Mouse (Mus musculus): ENCODE measurements around the gene Prkag2. TPM values are rescaled to one million over a fixed set of nuclear protein-coding genes. Genes with fewer than 3 reads are reported as not detected.
A peak's percentile ranks its signal among the peaks of the same experiment; 100 is the strongest.

Gene Prkag2
- polyA plus RNA-seq, 1 experiment from 2014 or later = 36.4 TPM

DNA sequence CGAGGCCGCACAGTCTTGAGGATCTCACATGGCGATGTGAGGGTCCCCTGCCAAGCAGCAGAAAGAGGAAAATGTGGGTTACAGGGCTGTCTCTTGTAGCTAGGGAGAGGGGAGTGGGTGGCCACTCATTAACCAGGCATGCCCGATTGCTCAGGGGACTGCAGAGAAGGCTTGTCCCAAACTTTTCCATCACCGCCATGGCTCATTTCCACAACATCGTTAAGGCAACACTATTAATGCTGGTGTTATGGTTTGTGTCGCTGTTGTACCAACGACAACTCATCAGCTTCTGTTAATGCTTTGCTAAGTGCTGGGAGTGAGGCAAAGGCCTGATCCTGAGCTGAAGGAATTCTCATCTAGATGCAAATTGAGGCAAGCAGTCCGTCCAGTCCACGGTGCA lies 165.0 kb downstream of the Prkag2 start:
- H3K4me1 ChIP-seq (replicated peaks; ENCODE audit: insufficient read depth, low read length) = no peaks in the 10 kb centered on the region
- H3K36me3 ChIP-seq (ENCODE audit: insufficient read depth, low read length) = no peaks in the 10 kb centered on the region
- ATAC-seq (replicated peaks; ENCODE audit: low FRiP score, low read depth) (peak; percentile 73), DNase-seq (ENCODE audit: low spot score) (peak; percentile 29)
- H3K27me3 ChIP-seq (ENCODE audit: insufficient read depth, low read length) = no peaks in the 10 kb centered on the region
- peak overlapping the region; percentile 82 for H3K27ac ChIP-seq
- H3K9ac ChIP-seq (ENCODE audit: low read depth, low read length) = no peak overlapping the region
- WGBS = 48% methylated on average over 10 of the region's 10 CpGs
- H3K9me3 ChIP-seq (replicated peaks; ENCODE audit: low read length) = no peaks in the 10 kb centered on the region
- H3K4me2 ChIP-seq (ENCODE audit: low read length) = no peak overlapping the region
- H3K4me3 ChIP-seq (replicated peaks; ENCODE audit: low read depth, low read length) = no peak overlapping the region
- TF ChIP-seq CTCF (IDR thresholded peaks at IDR 0.05; ENCODE audit: low read depth) = no peak

DNA sequence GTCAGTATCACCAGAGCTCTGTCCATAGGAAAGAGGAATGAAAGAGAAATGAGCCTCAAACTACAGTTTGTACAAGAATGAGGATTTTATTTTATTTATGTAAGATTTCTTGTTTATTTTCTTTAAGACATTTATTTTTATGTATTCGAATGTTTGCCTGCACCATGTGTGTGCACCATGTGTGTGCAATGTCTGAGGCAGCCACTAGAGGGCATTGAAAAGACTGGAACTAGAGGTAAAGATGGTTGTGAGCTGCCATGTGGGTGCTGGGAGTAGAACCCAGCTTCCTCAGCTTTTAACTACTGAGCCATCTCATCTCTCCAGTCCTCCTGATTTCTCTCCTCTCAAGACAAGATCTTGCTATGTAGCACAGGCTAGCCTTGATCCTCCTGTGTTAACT lies 166.7 kb downstream of the Prkag2 start:
- H3K27me3 ChIP-seq (ENCODE audit: insufficient read depth, low read length) = no peaks in the 10 kb centered on the region
- no peaks in the 10 kb centered on the region for H3K9me3 ChIP-seq (replicated peaks; ENCODE audit: low read length)
- H3K4me1 ChIP-seq (replicated peaks; ENCODE audit: insufficient read depth, low read length) = 0 out of 2 replicates have a peak, but pooled peaks cover 3% of the 10 kb centered on the region
- ATAC-seq (replicated peaks; ENCODE audit: low FRiP score, low read depth) = no peak
- 100% methylated on average over 1 of the region's 1 CpGs for WGBS
- DNase-seq (ENCODE audit: low spot score) = no peak
- H3K9ac ChIP-seq (ENCODE audit: low read depth, low read length) = no peak overlapping the region
- H3K4me3 ChIP-seq (replicated peaks; ENCODE audit: low read depth, low read length) = no peak overlapping the region
- H3K36me3 ChIP-seq (ENCODE audit: insufficient read depth, low read length) = no peaks in the 10 kb centered on the region
- TF ChIP-seq CTCF (IDR thresholded peaks at IDR 0.05; ENCODE audit: low read depth) = peak; percentile 37; the same call in 1 of the 2 replicates
- H3K4me2 ChIP-seq (ENCODE audit: low read length) = no peak overlapping the region
- no peak overlapping the region for H3K27ac ChIP-seq

DNA sequence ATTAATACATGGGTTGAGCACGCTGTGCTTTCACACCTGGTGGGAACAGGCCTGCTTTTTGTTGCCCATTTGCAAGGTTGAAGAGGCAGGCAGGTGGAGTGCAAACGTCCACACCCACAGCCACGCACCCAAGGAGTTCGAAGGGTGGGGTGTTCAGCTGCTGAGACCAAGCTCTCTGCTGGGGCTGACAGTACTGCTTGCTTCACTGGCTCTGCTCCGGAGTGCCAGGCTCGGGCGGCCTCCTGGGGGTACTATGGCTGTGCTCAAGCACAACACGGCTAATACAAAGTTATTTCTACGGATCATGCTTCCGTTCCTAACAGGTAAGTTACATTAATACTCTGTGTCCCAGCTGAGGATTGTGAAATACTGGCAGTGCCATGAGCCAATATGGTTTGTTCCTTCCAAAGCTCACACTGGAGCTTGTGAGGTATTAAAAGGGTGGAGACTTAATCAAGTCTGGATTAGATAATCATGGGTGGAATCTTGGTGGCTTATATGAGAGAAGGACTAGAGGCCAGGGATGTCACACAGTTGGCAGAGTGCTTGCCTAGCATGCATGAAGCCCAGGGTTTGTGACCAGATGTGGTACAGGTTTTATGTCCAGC lies 168.8 kb downstream of the Prkag2 start:
- Histone ChIP-seq H3K4me3 (replicated peaks; ENCODE audit: low read depth, low read length) (no peak overlapping the region), H3K4me1 (replicated peaks; ENCODE audit: insufficient read depth, low read length) (0 out of 2 replicates have a peak, but pooled peaks cover 3% of the 10 kb centered on the region), H3K9me3 (replicated peaks; ENCODE audit: low read length) (no peaks in the 10 kb centered on the region), H3K27me3 (ENCODE audit: insufficient read depth, low read length) (no peaks in the 10 kb centered on the region), H3K36me3 (ENCODE audit: insufficient read depth, low read length) (no peaks in the 10 kb centered on the region), H3K27ac (peak overlapping the region; percentile 68), H3K9ac (ENCODE audit: low read depth, low read length) (no peak overlapping the region), H3K4me2 (ENCODE audit: low read length) (no peak overlapping the region)
- no peak for TF ChIP-seq CTCF (IDR thresholded peaks at IDR 0.05; ENCODE audit: low read depth)
- DNase-seq (ENCODE audit: low spot score) (no peak), ATAC-seq (replicated peaks; ENCODE audit: low FRiP score, low read depth) (peak; percentile 61; the same call in 1 of the 2 replicates)
- WGBS = 56% methylated on average over 10 of the region's 10 CpGs

DNA sequence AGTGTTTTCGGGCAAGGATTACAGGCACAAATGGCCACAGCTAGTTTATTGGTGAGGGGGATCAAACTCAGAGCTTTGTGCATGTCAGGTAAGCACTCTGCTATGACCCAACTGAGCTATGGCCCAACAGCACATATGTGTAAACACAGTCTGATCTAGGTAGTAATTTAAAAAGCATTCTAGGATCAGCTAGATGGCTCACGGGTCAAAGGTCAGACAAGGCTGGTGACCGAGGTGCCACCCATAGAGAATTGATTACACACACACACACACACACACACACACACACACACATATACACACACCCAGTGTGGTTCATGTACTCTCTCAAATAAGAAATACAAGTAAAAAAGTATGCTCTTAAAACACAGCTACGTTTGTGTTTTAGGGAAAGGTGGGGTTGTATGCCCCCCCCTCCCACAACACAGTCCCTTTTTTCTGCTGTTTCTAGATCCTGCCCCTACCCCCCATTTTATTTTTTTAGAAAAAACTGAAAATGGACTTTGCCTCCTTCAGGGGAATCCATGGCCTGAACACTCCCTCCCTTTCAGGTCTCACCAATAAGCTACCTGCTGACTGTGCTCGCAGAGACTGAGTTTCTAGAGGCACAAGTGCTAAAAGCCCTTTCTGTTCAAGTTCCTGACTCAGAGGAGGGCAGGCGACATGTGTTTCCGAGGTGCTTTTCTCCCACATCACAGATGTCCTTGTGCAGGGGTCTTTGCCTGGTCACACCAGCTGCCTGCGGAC lies 169.4 kb downstream of the Prkag2 start:
- Histone ChIP-seq H3K36me3 (ENCODE audit: insufficient read depth, low read length) (no peaks in the 10 kb centered on the region), H3K27me3 (ENCODE audit: insufficient read depth, low read length) (no peaks in the 10 kb centered on the region), H3K9ac (ENCODE audit: low read depth, low read length) (no peak overlapping the region), H3K4me2 (ENCODE audit: low read length) (no peak overlapping the region), H3K9me3 (replicated peaks; ENCODE audit: low read length) (no peaks in the 10 kb centered on the region), H3K4me3 (replicated peaks; ENCODE audit: low read depth, low read length) (no peak overlapping the region), H3K27ac (peak overlapping the region; percentile 68), H3K4me1 (replicated peaks; ENCODE audit: insufficient read depth, low read length) (0 out of 2 replicates have a peak, but pooled peaks cover 3% of the 10 kb centered on the region)
- 67% methylated on average over 8 of the region's 8 CpGs for WGBS
- no peak for TF ChIP-seq CTCF (IDR thresholded peaks at IDR 0.05; ENCODE audit: low read depth)
- ATAC-seq (replicated peaks; ENCODE audit: low FRiP score, low read depth) (0 out of 2 replicates have a peak, but pooled peaks have one; percentile 11), DNase-seq (ENCODE audit: low spot score) (no peak)

DNA sequence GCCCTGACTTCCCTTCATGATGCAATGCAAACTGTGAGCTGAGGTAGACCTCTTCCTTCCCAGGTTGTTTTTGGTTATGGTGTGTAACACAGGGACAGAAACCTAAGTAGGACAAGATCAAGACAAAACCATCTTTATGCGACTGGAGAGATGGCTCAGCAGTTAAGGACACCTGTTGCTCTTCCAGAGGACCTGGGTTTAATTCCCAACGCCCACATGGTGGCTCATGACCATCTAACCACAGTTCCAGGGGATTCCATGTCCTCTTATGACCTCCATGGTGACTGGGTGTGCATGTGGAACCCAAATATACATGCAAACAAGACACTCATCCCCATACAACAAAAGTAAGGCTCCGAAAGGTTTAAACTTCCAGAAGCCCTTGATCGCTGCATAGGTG lies 171.6 kb downstream of the Prkag2 start:
- no peak overlapping the region for H3K9ac ChIP-seq (ENCODE audit: low read depth, low read length)
- H3K36me3 ChIP-seq (ENCODE audit: insufficient read depth, low read length) = no peaks in the 10 kb centered on the region
- H3K9me3 ChIP-seq (replicated peaks; ENCODE audit: low read length) = no peaks in the 10 kb centered on the region
- DNase-seq (ENCODE audit: low spot score) = no peak
- no peak for TF ChIP-seq CTCF (IDR thresholded peaks at IDR 0.05; ENCODE audit: low read depth)
- H3K4me1 ChIP-seq (replicated peaks; ENCODE audit: insufficient read depth, low read length) = 0 out of 2 replicates have a peak, but pooled peaks cover 3% of the 10 kb centered on the region
- H3K4me3 ChIP-seq (replicated peaks; ENCODE audit: low read depth, low read length) = no peak overlapping the region
- H3K27ac ChIP-seq = no peak overlapping the region
- H3K4me2 ChIP-seq (ENCODE audit: low read length) = no peak overlapping the region
- H3K27me3 ChIP-seq (ENCODE audit: insufficient read depth, low read length) = no peaks in the 10 kb centered on the region
- WGBS = 87% methylated on average over 4 of the region's 4 CpGs
- no peak for ATAC-seq (replicated peaks; ENCODE audit: low FRiP score, low read depth)

DNA sequence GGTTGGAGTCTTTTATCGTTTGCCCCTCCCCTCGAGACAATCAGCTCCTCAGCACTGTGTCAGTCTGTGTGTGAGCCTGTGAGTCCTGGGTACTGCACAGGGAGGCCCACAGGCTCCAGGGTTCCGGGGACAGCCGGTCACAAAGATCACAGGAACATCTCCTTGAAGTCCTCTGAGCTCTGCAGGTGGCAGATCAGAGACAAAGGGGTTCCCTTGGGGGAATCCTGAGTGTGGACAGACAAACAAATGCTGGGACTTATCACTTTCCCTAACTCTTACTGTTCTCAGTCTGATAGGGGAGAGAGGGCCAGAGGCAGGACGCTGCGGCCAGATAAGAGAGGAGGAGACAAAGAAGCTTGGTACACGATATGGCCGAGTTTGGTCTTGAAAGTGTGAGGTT lies 172.7 kb downstream of the Prkag2 start:
- no peak for TF ChIP-seq CTCF (IDR thresholded peaks at IDR 0.05; ENCODE audit: low read depth)
- WGBS = 27% methylated on average over 8 of the region's 8 CpGs
- 0 out of 2 replicates have a peak, but pooled peaks cover 3% of the 10 kb centered on the region for H3K4me1 ChIP-seq (replicated peaks; ENCODE audit: insufficient read depth, low read length)
- H3K36me3 ChIP-seq (ENCODE audit: insufficient read depth, low read length) = no peaks in the 10 kb centered on the region
- H3K9me3 ChIP-seq (replicated peaks; ENCODE audit: low read length) = no peaks in the 10 kb centered on the region
- no peak overlapping the region for H3K27ac ChIP-seq
- H3K27me3 ChIP-seq (ENCODE audit: insufficient read depth, low read length) = no peaks in the 10 kb centered on the region
- no peak overlapping the region for H3K4me2 ChIP-seq (ENCODE audit: low read length)
- no peak overlapping the region for H3K9ac ChIP-seq (ENCODE audit: low read depth, low read length)
- no peak for ATAC-seq (replicated peaks; ENCODE audit: low FRiP score, low read depth)
- H3K4me3 ChIP-seq (replicated peaks; ENCODE audit: low read depth, low read length) = no peak overlapping the region
- DNase-seq (ENCODE audit: low spot score) = no peak
